Mouse (Mus musculus) G1E (cell line): ENCODE data around the gene Tkfc.

Experiments used
- CTCF ChIP-seq: IDR thresholded peaks from 2 replicates; pipeline ENCODE4 v1.5.1; 2012; ENCODE audit warnings: low read depth, low read length, inconsistent platforms, mixed read lengths
- GATA1 ChIP-seq: IDR thresholded peaks from 2 replicates; pipeline ENCODE4 v1.6.1; 2012; ENCODE audit warnings: borderline replicate concordance, low read length, inconsistent platforms, mixed read lengths
- POLR2AphosphoS5 ChIP-seq: IDR thresholded peaks from 2 replicates; pipeline ENCODE4 v1.6.1; 2012; ENCODE audit warnings: low read depth, low read length, inconsistent platforms; ENCODE audit not compliant: insufficient replicate concordance
- TAL1 ChIP-seq: conservative IDR thresholded peaks from 2 replicates; pipeline ENCODE4 v1.6.1; 2012; ENCODE audit warnings: low read depth, low read length, inconsistent platforms, mixed read lengths

GRCm38 (mm10) chr19:10583550-10584146 lies 21.8 kb downstream of the Tkfc start:
- TF ChIP-seq TAL1: no peak
- no peak for TF ChIP-seq CTCF
- no peak for TF ChIP-seq GATA1
- TF ChIP-seq POLR2AphosphoS5: no peak
